ENCODE assay signal across 8 mouse cellular contexts in genomic region chr6:124829799-124830700, GRCm38 (mm10). TPM values are rescaled to one million over a fixed set of nuclear protein-coding genes. Genes with fewer than 3 reads are reported as not detected.
A peak's percentile ranks its signal among the peaks of the same experiment; 100 is the strongest.
DNase-seq lines count a peak whose midpoint lies in the region; ATAC-seq and TF ChIP-seq lines count a peak whose summit lies in the region.

No protein-coding gene starts in this region.

- peak overlapping the region; percentile 66 for H3K4me3 ChIP-seq in hindbrain, postnatal 0 days (ENCODE audit: low read length)
- H3K4me3 ChIP-seq in left cerebral cortex, adult 2 months, result peak overlapping the region; percentile 71

- DNase-seq in WW6 (ENCODE audit: low read depth, low spot score), result peak; percentile 97
- DNase-seq in cerebellum, postnatal 4 days (ENCODE audit: low spot score in 2 of 2), result peak; percentile 73 to 90
- DNase-seq in gastrocnemius, adult 18-20 months (ENCODE audit: low spot score), result peak; percentile 96
- DNase-seq in hindbrain, postnatal 0 days (ENCODE audit: low spot score), result peak; percentile 97
- DNase-seq in left cerebral cortex, adult 2 months (ENCODE audit: extremely low spot score in 1 of 2, low spot score in 2 of 2), result peak; percentile 83 to 91
- DNase-seq in right cerebral cortex, adult 2 months (ENCODE audit: low spot score in 2 of 2), result peak; percentile 94 to 95
- DNase-seq in urinary bladder, postnatal 14 days (ENCODE audit: low spot score), result peak; percentile 93

- no peaks in the 10 kb centered on the region for H3K27me3 ChIP-seq in hindbrain, postnatal 0 days (ENCODE audit: insufficient read depth, low read length)

- peak; percentile 86 for ATAC-seq in hindbrain, postnatal 0 days
- peak; percentile 65 for ATAC-seq in megakaryocyte, adult 5-6 weeks (ENCODE audit: poor library complexity, severe bottlenecking)

- intact Hi-C loops in left cerebral cortex, adult 2 months (cut with DNase I), result no loop called here

- under 1% methylated on average over 38 of the region's 38 CpGs for WGBS in hindbrain, postnatal 0 days

- H3K36me3 ChIP-seq in hindbrain, postnatal 0 days (ENCODE audit: insufficient read depth, low read length), result peaks cover 11% of the 10 kb centered on the region

- peak overlapping the region; percentile 71 for H3K4me2 ChIP-seq in hindbrain, postnatal 0 days (ENCODE audit: low read depth, low read length)

- peak; percentile 47 for TF ChIP-seq CTCF in hindbrain, postnatal 0 days (IDR thresholded peaks at IDR 0.05; ENCODE audit: low read depth)
- TF ChIP-seq CTCF in left cerebral cortex, adult 2 months (IDR thresholded peaks at IDR 0.05), result peak; percentile 8; the same call in 1 of the 2 replicates

- H3K27ac ChIP-seq in hindbrain, postnatal 0 days, result peak overlapping the region; percentile 86
- H3K27ac ChIP-seq in left cerebral cortex, adult 2 months, result peak overlapping the region; percentile 95

- H3K9ac ChIP-seq in hindbrain, postnatal 0 days (replicated peaks; ENCODE audit: low read length), result peak overlapping the region; percentile 43

- no peaks in the 10 kb centered on the region for H3K9me3 ChIP-seq in hindbrain, postnatal 0 days (ENCODE audit: low read length)

- peaks cover 9% of the 10 kb centered on the region; the same call in 1 of the 2 replicates for H3K4me1 ChIP-seq in hindbrain, postnatal 0 days (ENCODE audit: insufficient read depth, low read length)

RNA-seq across cellular contexts. Expression of gene Cdca3, which starts 0.7 kb away (rescaled TPM):
- under 1 TPM; 0.25 to 0.55 TPM for total RNA-seq in gastrocnemius, adult 18-20 months (2021)
- total RNA-seq in hindbrain, postnatal 0 days (2014; rRNA removed), result 34.7 and 39.9 TPM in 2 replicates
- 40.9 and 47.3 TPM in 2 replicates for polyA plus RNA-seq in hindbrain, postnatal 0 days (2015; fragmentation: Nextera tagmentation; extraction: Ambion mirVana)
- total RNA-seq in left cerebral cortex, adult 2 months (2021), result under 1 TPM; 0.63 to 0.66 TPM
- 160 and 180 TPM in 2 replicates for total RNA-seq in megakaryocyte, adult 5-6 weeks (2015)
- total RNA-seq in megakaryocyte, adult 5-6 weeks (2017), result 168 and 185 TPM in 2 replicates

RNA-seq across cellular contexts. Expression of gene Usp5, which starts 0.8 kb away (rescaled TPM):
- 10 to 100 TPM; 39.9 to 50.1 TPM for total RNA-seq in gastrocnemius, adult 18-20 months (2021)
- 222 and 233 TPM in 2 replicates for total RNA-seq in hindbrain, postnatal 0 days (2014; rRNA removed)
- polyA plus RNA-seq in hindbrain, postnatal 0 days (2015; fragmentation: Nextera tagmentation; extraction: Ambion mirVana), result 182 and 189 TPM in 2 replicates
- total RNA-seq in left cerebral cortex, adult 2 months (2021), result 100 to 1,000 TPM; 184 to 190 TPM
- 31.8 and 32.7 TPM in 2 replicates for total RNA-seq in megakaryocyte, adult 5-6 weeks (2015)
- total RNA-seq in megakaryocyte, adult 5-6 weeks (2017), result 56.3 and 58.5 TPM in 2 replicates

RNA-seq across cellular contexts. Expression of gene Gnb3, which starts 10.0 kb away (rescaled TPM):
- under 1 TPM; 0.57 to 0.71 TPM for total RNA-seq in gastrocnemius, adult 18-20 months (2021)
- 0.68 and 0.72 TPM in 2 replicates for total RNA-seq in hindbrain, postnatal 0 days (2014; rRNA removed)
- 1.6 and 2.2 TPM in 2 replicates for polyA plus RNA-seq in hindbrain, postnatal 0 days (2015; fragmentation: Nextera tagmentation; extraction: Ambion mirVana)
- total RNA-seq in left cerebral cortex, adult 2 months (2021), result not detected
- not detected in 2 replicates for total RNA-seq in megakaryocyte, adult 5-6 weeks (2015)
- not detected in 2 replicates for total RNA-seq in megakaryocyte, adult 5-6 weeks (2017)

RNA-seq across cellular contexts. Expression of gene Tpi1, which starts 16.0 kb away (rescaled TPM):
- 1,000 to 10,000 TPM; 2,056 to 2,236 TPM for total RNA-seq in gastrocnemius, adult 18-20 months (2021)
- total RNA-seq in hindbrain, postnatal 0 days (2014; rRNA removed), result 506 and 525 TPM in 2 replicates
- polyA plus RNA-seq in hindbrain, postnatal 0 days (2015; fragmentation: Nextera tagmentation; extraction: Ambion mirVana), result 515 and 534 TPM in 2 replicates
- 100 to 1,000 TPM; 734 to 769 TPM for total RNA-seq in left cerebral cortex, adult 2 months (2021)
- total RNA-seq in megakaryocyte, adult 5-6 weeks (2015), result 134 and 144 TPM in 2 replicates
- 93.8 and 113 TPM in 2 replicates for total RNA-seq in megakaryocyte, adult 5-6 weeks (2017)

RNA-seq across cellular contexts. Expression of gene Spsb2, which starts 21.6 kb away (rescaled TPM):
- 1 to 10 TPM; 2.2 to 5.3 TPM for total RNA-seq in gastrocnemius, adult 18-20 months (2021)
- 7.3 and 8.7 TPM in 2 replicates for total RNA-seq in hindbrain, postnatal 0 days (2014; rRNA removed)
- polyA plus RNA-seq in hindbrain, postnatal 0 days (2015; fragmentation: Nextera tagmentation; extraction: Ambion mirVana), result 9.6 and 9.8 TPM in 2 replicates
- total RNA-seq in left cerebral cortex, adult 2 months (2021), result 1 to 10 TPM; 4.4 to 5.4 TPM
- total RNA-seq in megakaryocyte, adult 5-6 weeks (2015), result 5.1 and 8.0 TPM in 2 replicates
- 10.3 and 14.0 TPM in 2 replicates for total RNA-seq in megakaryocyte, adult 5-6 weeks (2017)

Comparison
In these comparisons a context has a peak if more than half of its experiments do, and no peak if none do; other contexts are left out.
1. Peak in every context shown above with its lines: DNase-seq, ATAC-seq, H3K4me3 ChIP-seq and H3K27ac ChIP-seq.
2. RNA of gene Cdca3, which starts 0.7 kb away (total RNA-seq): 160 to 185 TPM in megakaryocyte, adult 5-6 weeks and 34.7 to 39.9 TPM in hindbrain, postnatal 0 days; 0.63 to 0.66 TPM in left cerebral cortex, adult 2 months and 0.25 to 0.55 TPM in gastrocnemius, adult 18-20 months; every median in the first group is over 10 times any median in the second.